Mouse (Mus musculus) right cerebral cortex, postnatal 25 days (tissue): ENCODE measurements around the gene Dlx6.

Source experiments
- DNase-seq: peaks from one replicate; pipeline ENCODE4 v3.0.0; 2022

The Dlx6 gene

DNA sequence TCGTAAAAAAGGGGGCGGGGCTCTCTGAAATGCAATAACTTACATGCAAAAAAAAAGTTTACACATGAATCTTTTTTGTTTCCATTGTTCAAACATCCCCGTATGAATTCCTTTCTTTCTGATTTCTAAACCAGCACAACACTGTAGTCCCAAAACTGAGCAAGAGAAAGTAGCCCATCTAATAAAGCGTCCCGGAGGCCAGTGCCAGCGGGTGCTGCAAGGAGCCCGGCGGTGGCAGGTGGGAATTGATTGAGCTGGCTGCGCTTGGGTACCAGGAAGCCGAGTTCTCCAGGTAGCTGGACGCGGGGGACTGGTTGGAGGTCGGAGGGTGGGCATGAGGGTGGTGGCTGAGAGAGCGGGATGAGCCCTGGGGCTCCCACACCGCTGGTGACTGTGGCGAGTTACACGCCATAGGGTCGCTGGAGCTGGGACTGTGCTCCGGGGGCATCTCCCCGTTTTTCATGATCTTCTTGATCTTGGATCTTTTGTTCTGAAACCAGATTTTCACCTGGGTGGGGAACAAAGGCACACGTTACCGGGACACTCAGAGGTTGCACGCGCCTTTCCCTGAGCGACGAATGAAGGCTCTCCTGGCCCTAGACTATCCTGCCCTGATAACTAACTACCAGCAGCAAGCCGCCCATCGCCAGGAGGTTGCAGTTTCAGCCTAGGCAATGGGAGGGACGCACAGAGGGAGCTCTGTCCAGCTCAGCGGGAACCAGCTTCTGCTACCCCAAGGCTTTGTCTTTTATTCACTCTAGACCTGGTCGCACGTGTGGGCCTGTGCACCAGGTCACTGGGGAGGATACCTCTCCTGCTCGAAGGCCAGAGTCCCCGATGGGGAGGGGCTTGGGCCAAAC is 15.1 kb downstream of the Dlx6 start:
- no peak for DNase-seq

DNA sequence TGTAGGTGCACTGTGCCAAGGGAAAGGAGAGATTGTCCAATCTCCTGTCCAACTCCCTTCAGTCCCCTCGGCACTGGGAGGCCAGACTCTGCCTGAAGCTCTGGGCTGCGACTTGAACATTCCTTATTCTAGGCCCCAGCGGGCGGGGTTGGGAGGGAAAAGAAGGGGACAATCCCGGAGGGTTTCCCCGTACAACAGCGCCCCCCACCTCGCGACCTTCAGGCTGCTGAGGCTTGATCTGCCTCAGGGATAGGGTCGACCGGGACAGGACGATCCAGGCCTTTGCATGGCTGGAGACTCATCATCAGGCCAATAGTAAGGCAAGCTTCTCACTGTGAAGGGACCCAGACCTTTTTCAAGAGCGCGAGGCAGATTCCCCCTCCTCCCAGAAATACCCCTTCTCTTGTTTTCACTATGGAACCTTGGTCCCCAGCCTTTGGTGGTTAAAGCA is 15.7 kb downstream of the Dlx6 start:
- DNase-seq = no peak

DNA sequence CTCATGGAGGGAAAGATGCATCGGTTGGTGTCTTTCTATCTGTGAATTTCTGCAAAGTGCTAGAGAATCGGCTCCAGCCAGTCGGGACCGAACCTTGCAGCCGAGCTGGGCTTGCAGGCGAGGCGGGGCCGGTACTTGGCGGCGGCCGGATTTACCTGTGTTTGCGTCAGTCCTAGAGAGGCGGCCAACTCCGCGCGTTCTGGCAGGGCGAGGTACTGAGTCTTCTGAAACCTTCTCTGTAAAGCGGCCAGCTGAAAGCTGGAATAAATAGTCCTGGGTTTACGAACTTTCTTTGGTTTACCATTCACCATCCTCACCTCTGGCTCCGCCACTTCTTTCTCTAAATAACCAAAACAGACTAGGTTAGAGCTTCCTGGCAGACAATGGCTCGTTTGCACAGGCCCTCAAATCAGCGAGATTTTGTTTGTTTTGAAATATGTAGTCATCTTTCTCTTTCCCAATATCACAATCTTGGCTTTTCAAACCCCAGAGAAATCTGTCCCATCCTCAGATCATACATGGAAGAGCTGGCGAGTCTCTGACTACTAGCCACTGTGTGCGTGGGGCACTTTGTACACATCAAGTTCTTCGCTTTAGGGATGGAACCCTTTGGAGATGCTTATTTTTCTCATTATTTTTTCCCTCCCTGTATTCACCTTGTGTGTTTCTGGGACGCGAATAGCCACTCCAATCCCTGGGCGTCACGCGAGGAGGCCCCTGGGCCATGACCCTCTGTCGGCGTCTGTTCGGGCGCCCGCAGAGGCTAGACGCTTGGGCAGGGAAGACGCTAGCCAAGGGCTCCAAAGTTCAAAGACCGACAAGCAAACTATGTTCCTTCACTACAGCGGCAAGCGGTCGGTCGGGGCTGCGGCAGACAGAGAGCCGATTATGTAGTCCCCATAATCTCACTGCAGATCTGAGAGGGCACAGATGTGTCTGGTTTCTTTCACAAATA is 16.5 kb downstream of the Dlx6 start:
- DNase-seq = no peak

DNA sequence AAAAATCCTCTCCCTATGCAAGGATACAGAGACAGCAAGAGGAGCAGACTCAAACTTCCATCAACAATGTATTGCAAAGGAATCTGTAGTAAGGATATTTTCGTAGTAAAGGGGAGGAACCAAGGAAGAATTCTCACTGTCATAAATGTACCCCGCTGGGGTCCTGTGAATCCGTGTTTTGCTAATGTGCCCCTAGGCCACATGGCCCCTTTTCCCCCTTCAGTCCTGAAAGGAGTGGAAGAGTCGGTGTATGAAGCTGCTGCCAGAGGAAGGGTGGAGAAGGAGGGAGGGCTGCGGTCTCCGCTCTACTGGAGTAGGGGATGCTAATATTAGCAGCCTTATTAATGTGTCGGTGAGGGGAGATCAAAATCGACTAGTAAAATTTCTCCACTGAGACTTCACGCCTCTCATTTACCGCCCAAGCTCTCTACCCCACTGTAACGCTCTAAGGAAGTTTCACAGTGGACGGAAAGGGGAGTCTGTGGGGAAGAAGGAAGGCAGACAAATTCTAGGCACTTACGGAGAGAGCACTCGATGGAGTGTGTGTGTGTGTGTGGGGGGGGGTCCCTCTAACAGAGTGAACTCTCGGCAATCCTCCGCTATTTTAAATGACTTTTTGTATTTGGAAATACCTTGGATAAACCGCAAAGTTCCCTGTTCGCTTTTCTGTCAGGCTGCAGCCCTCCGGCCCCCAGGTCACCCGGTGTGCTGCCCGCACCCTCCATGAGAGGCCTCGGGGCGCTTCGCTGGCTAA is 17.4 kb downstream of the Dlx6 start:
- no peak for DNase-seq

DNA sequence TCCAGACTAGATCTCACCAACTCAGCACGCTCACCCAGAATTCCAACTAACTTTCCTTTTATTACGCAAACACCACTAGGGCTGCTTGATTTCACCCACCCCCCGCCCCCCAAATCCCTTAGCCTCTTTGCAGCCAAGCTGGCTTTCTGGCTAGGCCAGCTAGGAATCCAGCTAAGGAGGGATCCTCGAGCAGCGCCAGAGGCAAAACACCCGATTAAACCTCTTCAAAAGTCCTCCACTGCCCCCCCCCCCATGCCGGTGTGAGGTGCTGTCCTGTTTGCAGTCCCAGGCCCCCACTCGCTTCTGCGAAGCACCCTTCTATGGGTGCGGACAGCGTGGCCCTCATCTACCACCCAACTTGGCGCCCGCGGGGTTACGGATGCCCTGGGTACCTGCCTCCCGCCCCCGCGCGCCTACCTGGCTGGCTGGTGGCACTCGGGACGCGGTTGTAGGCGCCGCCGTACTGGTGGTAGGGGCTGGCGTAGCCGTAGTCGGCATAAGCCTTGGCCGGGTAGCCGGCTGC is 18.0 kb downstream of the Dlx6 start:
- DNase-seq = no peak

DNA sequence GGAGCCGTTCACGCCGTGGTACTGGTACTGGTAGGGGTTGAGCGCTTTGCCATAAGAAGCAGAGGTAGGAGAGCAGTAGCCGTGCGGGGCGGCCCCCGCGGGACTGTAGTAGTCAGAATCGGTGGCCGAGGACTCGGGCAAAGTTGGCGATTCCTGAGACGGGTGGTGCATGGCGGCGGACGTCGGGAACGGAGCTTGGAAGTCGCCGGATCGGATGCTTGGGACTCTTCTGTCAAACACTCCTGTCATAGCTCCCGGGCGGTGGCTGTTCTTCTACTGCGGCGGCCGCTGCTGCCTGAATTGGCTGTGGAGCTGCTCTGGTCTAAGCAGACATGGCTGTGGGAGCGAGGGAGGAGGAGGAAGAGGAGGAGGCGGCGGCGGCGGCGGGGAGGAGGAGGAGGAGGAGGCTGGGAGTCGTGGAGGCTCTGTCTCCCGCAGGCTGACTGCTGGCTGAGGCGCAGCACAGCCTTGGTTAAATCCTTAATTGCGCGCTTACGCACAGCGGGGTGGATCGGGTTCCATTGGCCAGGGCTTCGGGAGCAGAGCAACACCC is 18.6 kb downstream of the Dlx6 start, which contains the start of gene Dlx5:
Gene Dlx5 (minus strand): TSS at position 448 of the 553 bp plus-strand sequence.
- DNase-seq = peak; percentile 44

DNA sequence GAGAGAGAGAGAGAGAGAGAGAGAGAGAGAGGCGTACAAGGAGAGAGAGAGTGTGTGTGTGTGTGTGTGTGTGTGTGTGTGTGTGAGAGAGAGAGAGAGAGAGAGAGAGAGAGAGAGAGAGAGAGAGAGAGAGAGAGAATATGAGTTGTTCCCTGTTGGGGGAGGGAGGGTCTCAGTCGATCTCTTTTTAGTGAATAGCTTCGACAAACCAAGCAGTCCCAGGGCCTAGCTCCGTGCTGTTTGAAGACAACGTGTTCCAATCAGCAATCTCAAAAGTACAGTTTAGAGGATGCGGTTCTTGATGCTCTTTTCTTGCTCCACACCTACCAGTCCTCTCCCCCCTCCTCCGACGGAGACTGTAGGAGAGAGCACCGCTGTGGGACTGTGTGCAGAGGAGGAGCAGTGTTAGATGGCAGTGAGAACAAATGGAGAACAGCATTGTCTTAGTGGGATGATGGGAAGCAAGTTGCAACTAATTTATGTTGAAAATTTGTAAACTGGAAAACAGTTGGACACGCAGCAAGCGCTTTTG is 19.2 kb downstream of the Dlx6 start:
- no peak for DNase-seq

DNA sequence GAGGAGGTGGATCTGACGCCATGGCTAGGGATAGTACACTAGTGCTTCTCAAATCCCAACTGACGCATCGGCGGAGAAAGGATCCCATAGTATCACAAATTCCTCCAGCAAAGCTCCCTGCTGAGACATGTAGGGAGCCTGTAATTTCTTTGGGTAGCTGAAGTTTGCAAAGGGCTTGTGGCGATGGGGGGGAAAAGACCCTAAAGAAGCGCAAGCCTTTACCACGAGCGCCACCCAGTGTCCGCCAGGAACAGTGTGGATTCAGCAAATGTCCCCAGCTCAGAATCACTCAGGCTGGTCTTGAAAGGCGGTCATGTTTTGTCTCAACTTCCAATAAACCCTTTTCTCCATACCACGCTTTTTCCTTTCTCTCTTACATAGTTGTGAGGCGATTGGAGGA is 21.8 kb downstream of the Dlx6 start:
- DNase-seq = no peak

DNA sequence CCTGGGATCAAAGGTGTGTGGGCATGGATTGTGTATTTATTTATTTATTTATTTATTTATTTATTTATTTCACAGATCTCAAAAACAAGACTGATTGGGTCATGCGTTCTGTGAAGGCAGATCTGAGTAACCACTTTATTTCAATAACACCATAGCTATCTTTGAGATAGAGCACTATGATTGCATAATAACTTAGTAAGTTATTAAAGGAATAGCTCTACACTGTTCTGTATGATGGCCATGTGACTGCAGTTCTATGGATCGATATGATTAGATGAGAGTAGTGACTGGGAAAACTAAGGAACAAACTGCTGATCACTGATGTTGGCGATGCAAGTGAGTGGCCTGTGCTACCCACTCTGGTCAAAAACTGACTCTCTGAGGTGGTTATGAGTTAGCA is 23.1 kb downstream of the Dlx6 start:
- no peak for DNase-seq

DNA sequence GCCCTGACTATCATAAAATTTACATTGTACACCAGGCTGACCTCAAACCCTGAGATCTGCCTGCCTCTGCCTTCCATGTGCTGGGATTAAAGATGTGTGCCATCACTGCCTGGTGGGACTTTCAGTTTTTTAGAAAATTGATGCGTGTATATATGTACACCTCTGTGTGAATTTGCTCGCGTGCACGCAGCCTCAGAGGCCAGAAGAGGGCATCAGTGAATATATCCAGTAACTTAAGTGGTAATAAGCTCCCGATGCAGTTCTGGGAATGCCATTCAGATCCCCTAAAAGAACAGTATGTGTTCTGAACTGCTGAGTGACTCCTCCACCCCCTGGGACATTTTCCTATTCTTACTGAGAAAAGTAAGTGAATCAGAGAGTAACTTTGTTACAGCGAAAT is 26.9 kb downstream of the Dlx6 start:
- DNase-seq = no peak

DNA sequence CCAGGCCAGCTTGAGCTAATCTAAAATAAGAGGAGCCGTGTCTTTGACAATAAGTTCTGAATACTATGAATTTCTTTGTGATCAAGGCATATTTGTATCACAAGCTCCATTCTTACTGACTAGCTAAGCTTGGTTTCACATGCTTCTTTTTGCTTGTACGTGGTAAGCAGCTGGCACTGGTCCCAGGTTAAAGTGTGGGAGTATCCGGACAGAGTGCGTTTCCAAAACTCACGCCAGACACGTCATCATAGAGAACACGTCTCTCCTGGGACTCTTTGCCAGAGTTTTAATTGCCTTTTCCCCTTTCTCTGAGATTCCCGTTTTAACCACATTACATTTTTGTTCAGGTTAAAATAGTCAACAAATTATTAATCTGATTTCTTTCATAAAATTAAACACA is 46.5 kb downstream of the Dlx6 start:
- DNase-seq = no peak

DNA sequence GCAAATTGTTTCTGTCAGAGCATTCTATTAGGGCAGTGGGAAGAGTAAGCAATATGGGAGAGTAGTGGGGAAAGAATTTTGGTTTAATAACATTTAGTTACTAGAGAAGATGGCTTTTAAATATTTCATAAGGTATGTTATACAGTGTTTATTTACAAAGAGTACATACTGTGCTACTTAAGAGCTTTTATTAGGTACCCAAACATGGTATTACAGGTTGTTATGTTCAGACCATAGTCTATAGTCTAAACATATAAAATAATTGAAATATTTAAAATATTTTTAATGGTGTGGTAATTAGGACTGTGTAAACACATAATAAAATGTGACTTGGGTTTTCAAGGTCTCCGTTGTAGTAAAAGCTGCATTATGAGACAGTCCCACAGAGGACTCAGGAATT is 51.2 kb downstream of the Dlx6 start:
- DNase-seq = no peak

DNA sequence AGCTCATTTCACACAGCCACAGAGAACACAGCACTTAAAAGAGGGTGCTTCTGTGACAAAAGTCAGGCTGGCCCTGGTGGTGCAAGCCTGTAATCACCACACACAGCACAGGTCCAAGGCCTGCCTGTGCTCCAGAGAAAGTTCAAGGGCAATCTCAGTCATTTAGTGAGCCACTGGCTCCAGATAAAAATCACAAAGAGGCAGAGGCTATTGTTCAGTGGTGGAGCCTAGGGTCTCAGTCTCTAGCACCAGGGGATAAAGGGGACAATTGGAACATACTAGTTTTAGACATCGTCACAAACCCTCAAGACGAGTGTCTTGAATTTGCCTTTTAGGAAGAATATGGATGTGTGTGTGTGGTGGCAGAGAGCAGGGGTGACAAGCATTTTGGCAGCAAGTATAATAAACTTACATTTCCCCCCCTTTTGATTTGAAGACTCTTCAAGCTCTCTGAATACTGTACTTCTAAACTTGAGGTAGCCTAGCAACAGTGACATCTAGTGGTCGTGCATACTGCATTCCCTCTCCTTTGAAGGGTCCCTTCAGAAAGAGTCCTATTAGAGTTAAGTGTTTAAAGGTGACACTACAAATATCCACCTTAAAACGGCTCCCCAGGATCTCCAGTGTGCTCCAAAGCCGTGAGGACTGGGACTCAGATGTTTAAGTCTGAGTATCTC is 51.9 kb downstream of the Dlx6 start:
- peak; percentile 19 for DNase-seq

DNA sequence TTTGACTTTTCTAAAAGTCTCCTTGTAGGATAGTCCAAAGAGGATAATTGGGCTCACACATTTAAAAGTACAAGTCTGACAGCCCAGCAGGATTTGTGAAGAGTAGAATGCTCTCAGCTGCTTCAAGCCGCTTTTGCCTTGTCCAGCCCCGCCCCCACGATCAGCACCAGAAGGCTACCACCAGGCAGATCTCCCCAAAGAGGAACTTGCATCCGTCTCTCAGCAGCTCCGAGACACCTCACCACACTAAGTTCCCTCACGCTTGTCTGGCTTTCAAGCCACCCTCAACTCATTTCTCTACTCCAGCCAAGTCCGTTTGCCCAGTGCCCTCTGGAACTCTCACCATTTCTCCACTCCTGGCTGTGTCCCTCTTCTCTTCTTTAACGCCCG is 52.4 kb downstream of the Dlx6 start:
- DNase-seq = no peak

DNA sequence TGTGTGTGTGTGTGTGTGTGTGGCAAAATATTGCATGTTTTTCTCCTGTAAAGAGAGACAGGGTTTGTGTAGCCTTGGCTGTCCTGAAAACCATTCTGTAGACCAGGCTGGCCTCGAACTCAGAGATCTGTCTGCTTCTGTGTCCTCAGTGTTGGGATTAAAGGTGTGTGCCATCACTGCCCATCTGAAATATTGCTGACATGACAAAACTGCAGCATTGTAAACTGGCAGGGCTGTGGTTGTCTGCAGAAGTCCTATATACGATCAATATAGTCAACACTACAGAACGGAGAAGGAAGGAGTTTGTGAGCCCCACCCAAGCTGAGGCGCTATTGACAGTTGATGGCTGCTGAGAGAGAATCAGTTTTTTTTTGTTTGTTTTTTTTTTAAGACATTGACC is 54.2 kb downstream of the Dlx6 start:
- no peak for DNase-seq
